Mouse (Mus musculus) heart, embryonic 15.5 days (tissue): Measurements from ENCODE around the gene Zfp36l1. TPM values are rescaled to one million over a fixed set of nuclear protein-coding genes. Genes with fewer than 3 reads are reported as not detected.

Experiments
- ATAC-seq: fragments of 200-750 bp; cut with Nextera tagmentation; replicated peaks from 2 replicates; pipeline ENCODE4 v1.8.0; 2017; ENCODE audit warnings: low read depth, moderate TSS enrichment; ENCODE audit not compliant: insufficient number of reproducible peaks, insufficient read depth, low FRiP score
- H3K27ac ChIP-seq: fragments of 300-500 bp; sonication (generic); 2 replicates; pipeline ENCODE4 v1.5.1; 2015; ENCODE audit warnings: mild to moderate bottlenecking, inconsistent platforms
- H3K27me3 ChIP-seq: fragments of 300-500 bp; sonication (generic); 2 replicates; pipeline ENCODE4 v1.6.1; 2015; ENCODE audit warnings: inconsistent platforms
- H3K36me3 ChIP-seq: fragments of 300-500 bp; sonication (generic); 2 replicates; pipeline ENCODE4 v1.6.1; 2015; ENCODE audit warnings: mild to moderate bottlenecking, inconsistent platforms
- H3K4me1 ChIP-seq: fragments of 300-500 bp; sonication (generic); replicated peaks from 2 replicates; pipeline ENCODE4 v1.6.1; 2015; ENCODE audit warnings: inconsistent platforms
- H3K4me2 ChIP-seq: fragments of 300-500 bp; sonication (generic); 2 replicates; pipeline ENCODE4 v1.6.1; 2015; ENCODE audit warnings: inconsistent platforms, mild to moderate bottlenecking, moderate library complexity
- H3K4me3 ChIP-seq: fragments of 300-500 bp; sonication (generic); 2 replicates; pipeline ENCODE4 v1.5.1; 2015; ENCODE audit warnings: mild to moderate bottlenecking, inconsistent platforms
- H3K9ac ChIP-seq: fragments of 300-500 bp; sonication (generic); 2 replicates; pipeline ENCODE4 v1.6.1; 2015; ENCODE audit warnings: mild to moderate bottlenecking, inconsistent platforms
- H3K9me3 ChIP-seq: fragments of 300-500 bp; sonication (generic); replicated peaks from 2 replicates; pipeline ENCODE4 v1.6.1; 2016; ENCODE audit warnings: inconsistent platforms
- WGBS: fragments of 180-500 bp; shearing (Covaris S2); methylation state at CpG from one replicate; pipeline ENCODE4 v1.1.7; 2015; ENCODE audit warnings: mixed read lengths; 5-methylcytosine and 5-hydroxymethylcytosine counted together
- polyA plus RNA-seq: library from polyadenylated mRNA; unstranded; fragments of >200 nt; fragmentation: Nextera tagmentation; extraction: Ambion mirVana; gene quantifications from 2 replicates; pipeline ENCODE4 v1.2.1, GENCODE M21; 2015

Zfp36l1 gene
- polyA plus RNA-seq, 1 experiment from 2014 or later, result 94.7 TPM

- 22% methylated on average over 5 of the region's 6 CpGs for WGBS
- H3K4me2 ChIP-seq, result peak overlapping the region; percentile 76
- no peaks in the 10 kb centered on the region for H3K9me3 ChIP-seq
- no peaks in the 10 kb centered on the region for H3K36me3 ChIP-seq
- peak; percentile 28; the same call in 1 of the 2 replicates for ATAC-seq
- no peaks in the 10 kb centered on the region for H3K27me3 ChIP-seq
- peak overlapping the region; percentile 33 for H3K9ac ChIP-seq
- peak overlapping the region; percentile 99 for H3K27ac ChIP-seq
- H3K4me1 ChIP-seq, result peaks cover 37% of the 10 kb centered on the region
- peak overlapping the region; percentile 7 for H3K4me3 ChIP-seq
Observed at GRCm38 (mm10) chr12:80130558-80131358, 17.9 kb upstream of the Zfp36l1 start.

- no peak overlapping the region for H3K4me2 ChIP-seq
- 93% methylated on average over 8 of the region's 8 CpGs for WGBS
- no peak for ATAC-seq
- peaks cover 3% of the 10 kb centered on the region; the same call in 1 of the 2 replicates for H3K36me3 ChIP-seq
- H3K27me3 ChIP-seq, result no peaks in the 10 kb centered on the region
- H3K4me1 ChIP-seq, result peaks cover 34% of the 10 kb centered on the region
- H3K9ac ChIP-seq, result no peak overlapping the region
- peak overlapping the region; percentile 99; the same call in 1 of the 2 replicates for H3K27ac ChIP-seq
- no peak overlapping the region for H3K4me3 ChIP-seq
- no peaks in the 10 kb centered on the region for H3K9me3 ChIP-seq
Observed at GRCm38 (mm10) chr12:80129531-80129930, 16.7 kb upstream of the Zfp36l1 start.

GRCm38 (mm10) chr12:80127191-80127762 lies 14.5 kb upstream of the Zfp36l1 start:
- no peak overlapping the region for H3K4me3 ChIP-seq
- WGBS, result 78% methylated on average over 5 of the region's 5 CpGs
- H3K4me1 ChIP-seq, result peaks cover 56% of the 10 kb centered on the region
- ATAC-seq, result no peak
- peaks cover 3% of the 10 kb centered on the region; the same call in 1 of the 2 replicates for H3K36me3 ChIP-seq
- H3K27ac ChIP-seq, result no peak overlapping the region
- no peak overlapping the region for H3K9ac ChIP-seq
- no peak overlapping the region for H3K4me2 ChIP-seq
- H3K9me3 ChIP-seq, result no peaks in the 10 kb centered on the region
- no peaks in the 10 kb centered on the region for H3K27me3 ChIP-seq

GRCm38 (mm10) chr12:80125316-80125715 lies 12.5 kb upstream of the Zfp36l1 start:
- no peak overlapping the region for H3K9ac ChIP-seq
- no peak for ATAC-seq
- WGBS, result 90% methylated on average over 5 of the region's 5 CpGs
- no peaks in the 10 kb centered on the region for H3K9me3 ChIP-seq
- peaks cover 42% of the 10 kb centered on the region for H3K4me1 ChIP-seq
- no peak overlapping the region for H3K27ac ChIP-seq
- H3K4me2 ChIP-seq, result no peak overlapping the region
- peaks cover 6% of the 10 kb centered on the region; the same call in 1 of the 2 replicates for H3K36me3 ChIP-seq
- no peaks in the 10 kb centered on the region for H3K27me3 ChIP-seq
- no peak overlapping the region for H3K4me3 ChIP-seq

GRCm38 (mm10) chr12:80124756-80125155 lies 11.9 kb upstream of the Zfp36l1 start:
- H3K27me3 ChIP-seq, result no peaks in the 10 kb centered on the region
- H3K36me3 ChIP-seq, result peaks cover 10% of the 10 kb centered on the region; the same call in 1 of the 2 replicates
- no peak overlapping the region for H3K9ac ChIP-seq
- no peak overlapping the region for H3K4me3 ChIP-seq
- ATAC-seq, result no peak
- peaks cover 36% of the 10 kb centered on the region for H3K4me1 ChIP-seq
- WGBS, result 63% methylated on average over 3 of the region's 3 CpGs
- no peak overlapping the region for H3K4me2 ChIP-seq
- H3K27ac ChIP-seq, result no peak overlapping the region
- no peaks in the 10 kb centered on the region for H3K9me3 ChIP-seq

GRCm38 (mm10) chr12:80124211-80124610 lies 11.4 kb upstream of the Zfp36l1 start:
- H3K9me3 ChIP-seq, result no peaks in the 10 kb centered on the region
- ATAC-seq, result no peak
- peaks cover 31% of the 10 kb centered on the region for H3K4me1 ChIP-seq
- H3K36me3 ChIP-seq, result peaks cover 12% of the 10 kb centered on the region; the same call in 1 of the 2 replicates
- H3K27me3 ChIP-seq, result no peaks in the 10 kb centered on the region
- H3K9ac ChIP-seq, result no peak overlapping the region
- H3K4me3 ChIP-seq, result no peak overlapping the region
- 63% methylated on average over 3 of the region's 3 CpGs for WGBS
- no peak overlapping the region for H3K4me2 ChIP-seq
- peak overlapping the region; percentile 69; the same call in 1 of the 2 replicates for H3K27ac ChIP-seq

- Histone ChIP-seq H3K9ac (no peak overlapping the region), H3K27me3 (no peaks in the 10 kb centered on the region), H3K4me3 (no peak overlapping the region), H3K36me3 (peaks cover 12% of the 10 kb centered on the region; the same call in 1 of the 2 replicates), H3K27ac (peak overlapping the region; percentile 69), H3K4me1 (peaks cover 29% of the 10 kb centered on the region), H3K9me3 (no peaks in the 10 kb centered on the region), H3K4me2 (no peak overlapping the region)
- peak; percentile 67 for ATAC-seq
- WGBS, result 17% methylated on average over 4 of the region's 4 CpGs
Observed at GRCm38 (mm10) chr12:80123227-80123803, 10.5 kb upstream of the Zfp36l1 start.

GRCm38 (mm10) chr12:80121438-80121837 lies 8.6 kb upstream of the Zfp36l1 start:
- Histone ChIP-seq H3K4me1 (peaks cover 39% of the 10 kb centered on the region), H3K9ac (no peak overlapping the region), H3K36me3 (peaks cover 12% of the 10 kb centered on the region; the same call in 1 of the 2 replicates), H3K9me3 (no peaks in the 10 kb centered on the region), H3K27me3 (no peaks in the 10 kb centered on the region), H3K4me2 (no peak overlapping the region), H3K4me3 (no peak overlapping the region), H3K27ac (peak overlapping the region; percentile 5)
- ATAC-seq, result no peak
- WGBS, result 71% methylated on average over 1 of the region's 1 CpGs

GRCm38 (mm10) chr12:80118588-80118987 lies 5.8 kb upstream of the Zfp36l1 start:
- 68% methylated on average over 1 of the region's 1 CpGs for WGBS
- Histone ChIP-seq H3K9me3 (no peaks in the 10 kb centered on the region), H3K4me1 (peaks cover 36% of the 10 kb centered on the region), H3K36me3 (peaks cover 9% of the 10 kb centered on the region; the same call in 1 of the 2 replicates), H3K27ac (no peak overlapping the region), H3K9ac (no peak overlapping the region), H3K27me3 (no peaks in the 10 kb centered on the region), H3K4me2 (no peak overlapping the region), H3K4me3 (no peak overlapping the region)
- no peak for ATAC-seq

- Histone ChIP-seq H3K4me3 (peak overlapping the region; percentile 81), H3K36me3 (peaks cover 9% of the 10 kb centered on the region; the same call in 1 of the 2 replicates), H3K4me2 (peak overlapping the region; percentile 78), H3K9ac (peak overlapping the region; percentile 79), H3K4me1 (peaks cover 20% of the 10 kb centered on the region), H3K27me3 (no peaks in the 10 kb centered on the region), H3K9me3 (no peaks in the 10 kb centered on the region), H3K27ac (peak overlapping the region; percentile 99)
- 44% methylated on average over 18 of the region's 18 CpGs for WGBS
- ATAC-seq, result no peak
Observed at GRCm38 (mm10) chr12:80116206-80117112, 3.6 kb upstream of the Zfp36l1 start.
